Mouse (Mus musculus) ES-E14 (cell line): ENCODE data around the gene Hoxc12. TPM values are rescaled to one million over a fixed set of nuclear protein-coding genes. Genes with fewer than 3 reads are reported as not detected.
A peak's percentile ranks its signal among the peaks of the same experiment; 100 is the strongest.

Experiments
- DNase-seq: peaks from one replicate; pipeline ENCODE4 v3.0.0-alpha.2; 2013; ENCODE audit warnings: low read depth, low spot score
- H3K27ac ChIP-seq: 2 replicates; pipeline ENCODE4 v1.5.1; 2012; ENCODE audit warnings: low read depth, mild to moderate bottlenecking, low read length, moderate library complexity, mixed read lengths; ENCODE audit not compliant: poor library complexity, insufficient read depth, severe bottlenecking
- H3K36me3 ChIP-seq: 2 replicates; pipeline ENCODE4 v1.6.1; 2012; ENCODE audit warnings: mild to moderate bottlenecking, low read length, moderate library complexity, mixed read lengths; ENCODE audit not compliant: control insufficient read depth, poor library complexity, insufficient read depth, severe bottlenecking
- H3K4me1 ChIP-seq, 2 experiments: fragments of 150-350 bp in 1 of 2; sonication (generic) in 1 of 2; 2 replicates each; pipeline ENCODE4 v1.6.1; 2012; ENCODE audit warnings: low read length in 2 of 2, mild to moderate bottlenecking in 1 of 2, mixed read lengths in 1 of 2; ENCODE audit not compliant: control insufficient read depth in 2 of 2, insufficient read depth in 2 of 2, poor library complexity in 1 of 2
- H3K4me3 ChIP-seq, 2 experiments: fragments of 150-350 bp in 1 of 2; sonication (generic) in 1 of 2; 2 replicates each; pipeline ENCODE4 v1.5.1; 2012; ENCODE audit warnings: low read length in 2 of 2, low read depth in 1 of 2, mild to moderate bottlenecking in 1 of 2, mixed read lengths in 1 of 2; ENCODE audit not compliant: insufficient read depth in 1 of 2, poor library complexity in 1 of 2, severe bottlenecking in 1 of 2
- H3K9ac ChIP-seq: 2 replicates; pipeline ENCODE4 v1.6.1; 2012; ENCODE audit warnings: low read depth, mild to moderate bottlenecking, low read length, mixed read lengths; ENCODE audit not compliant: poor library complexity, insufficient read depth, severe bottlenecking
- H3K9me3 ChIP-seq: fragments of 150-350 bp; sonication (generic); 2 replicates; pipeline ENCODE4 v1.6.1; 2012; ENCODE audit warnings: low read depth, mild to moderate bottlenecking, low read length; ENCODE audit not compliant: control insufficient read depth, insufficient read depth
- CHD2 ChIP-seq: IDR thresholded peaks from 2 replicates; pipeline ENCODE4 v1.6.1; 2014; ENCODE audit warnings: mild to moderate bottlenecking, low read depth, low read length, inconsistent platforms
- HCFC1 ChIP-seq: IDR thresholded peaks from 2 replicates; pipeline ENCODE4 v1.6.1; 2012; ENCODE audit warnings: low read length, inconsistent platforms, borderline replicate concordance; ENCODE audit not compliant: insufficient read depth
- MAFK ChIP-seq: IDR thresholded peaks from 2 replicates; pipeline ENCODE4 v1.6.1; 2014; ENCODE audit warnings: mild to moderate bottlenecking, low read depth, low read length, inconsistent platforms; ENCODE audit not compliant: insufficient read depth
- ZC3H11A ChIP-seq: IDR thresholded peaks from 2 replicates; pipeline ENCODE4 v1.6.1; 2012; ENCODE audit warnings: low read depth, mild to moderate bottlenecking, inconsistent platforms, low read length, borderline replicate concordance
- ZNF384 ChIP-seq: IDR thresholded peaks from 2 replicates; pipeline ENCODE4 v1.6.1; 2012; ENCODE audit warnings: low read depth, low read length, inconsistent platforms
- in situ Hi-C, 2 experiments: fragments of 600-800 bp; cut with MboI; formaldehyde crosslinking; loops; one replicate each; pipeline ENCODE4 v1.15.1; 2025; ENCODE audit warnings: low sequenced_read_pairs in 2 of 2, inconsistent platforms in 1 of 2; ENCODE audit not compliant: unreplicated experiment in 2 of 2
- total RNA-seq: library from RNA; depleted of rRNA; stranded (reverse); fragments of 300-350 nt; gene quantifications from 2 replicates; pipeline ENCODE4 v1.2.3, GENCODE M21; 2012

Gene Hoxc12
- total RNA-seq, 1 experiment, result 1.9 TPM

DNA sequence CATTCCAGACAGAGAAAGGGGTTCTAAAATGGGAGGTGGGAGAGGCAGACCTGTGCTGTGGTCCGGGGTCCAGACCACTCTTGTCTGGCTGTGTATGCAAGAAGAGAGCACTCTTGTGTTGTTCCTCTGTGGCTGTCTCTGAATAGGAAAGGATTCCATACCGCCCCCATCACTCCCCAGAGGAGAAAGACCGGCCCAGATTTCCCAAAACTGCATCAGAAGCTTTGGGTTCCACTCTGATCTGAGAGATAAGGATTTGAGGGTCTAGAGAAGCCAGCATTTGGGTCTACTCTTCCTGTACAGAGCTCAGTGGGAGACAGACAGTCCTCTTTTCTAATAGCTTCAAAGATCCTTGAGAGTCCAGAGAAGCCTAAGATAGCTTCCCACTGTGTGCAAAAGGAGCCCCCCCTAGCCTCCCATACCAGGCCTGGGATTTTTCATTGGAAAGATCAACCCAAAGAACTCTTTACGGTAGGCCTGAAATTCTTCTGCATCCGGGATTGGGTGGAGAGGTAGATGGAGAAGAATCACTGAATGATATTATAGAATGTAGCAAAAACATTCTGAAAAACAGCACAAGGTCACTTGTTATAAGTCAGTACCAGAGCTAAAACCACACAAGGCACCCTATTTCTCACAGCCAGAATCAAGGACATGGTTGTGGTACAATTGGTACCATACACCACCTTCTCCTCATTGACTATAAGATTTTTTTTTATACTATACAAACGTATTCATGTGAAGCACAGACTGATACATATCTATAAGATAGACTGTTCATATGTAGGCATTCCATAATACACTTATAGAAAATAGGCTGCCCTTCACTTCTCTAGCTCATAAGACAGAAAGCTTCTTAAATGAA is 13.7 kb upstream of the Hoxc12 start:
- in situ Hi-C loops, result loop anchor here in 1 of 2 experiments (10.0 kb wide), 1 partner anchor 62 kb away; no protein-coding TSS in a partner anchor
- no peak overlapping the region for H3K4me3 ChIP-seq
- H3K27ac ChIP-seq, result no peak overlapping the region
- H3K36me3 ChIP-seq, result no peaks in the 10 kb centered on the region
- no peaks in the 10 kb centered on the region for H3K9me3 ChIP-seq
- TF ChIP-seq HCFC1 (no peak), MAFK (no peak), CHD2 (no peak), ZNF384 (no peak), ZC3H11A (no peak)
- H3K9ac ChIP-seq, result no peak overlapping the region
- H3K4me1 ChIP-seq, result peaks cover 0 to 2% of the 10 kb centered on the region in 2 experiments; a peak in 1 of 4 replicates
- no peak for DNase-seq

DNA sequence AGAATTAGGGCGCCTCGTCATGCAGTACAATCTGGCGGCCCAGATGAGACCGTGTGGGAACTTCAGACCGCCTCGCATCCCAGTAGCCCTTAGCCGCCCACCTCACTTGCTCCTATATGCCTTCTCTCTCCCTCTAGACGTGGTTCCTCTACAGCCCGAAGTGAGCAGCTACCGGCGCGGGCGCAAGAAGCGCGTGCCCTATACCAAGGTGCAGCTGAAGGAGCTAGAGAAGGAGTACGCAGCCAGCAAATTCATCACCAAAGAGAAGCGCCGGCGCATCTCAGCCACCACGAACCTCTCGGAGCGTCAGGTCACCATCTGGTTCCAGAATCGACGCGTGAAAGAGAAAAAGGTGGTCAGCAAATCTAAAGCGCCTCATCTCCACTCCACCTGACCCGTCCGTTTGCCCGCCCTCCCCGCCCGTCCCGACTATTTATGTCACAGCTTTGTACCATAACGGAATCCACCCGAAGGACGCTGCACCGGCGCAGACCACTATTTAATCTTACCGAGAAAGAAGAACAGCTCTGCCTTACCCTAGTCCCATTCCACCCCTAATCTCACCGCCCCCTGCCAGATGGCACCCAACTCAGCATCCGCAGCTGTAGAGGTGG is 9.4 kb upstream of the Hoxc12 start:
- DNase-seq, result no peak

DNA sequence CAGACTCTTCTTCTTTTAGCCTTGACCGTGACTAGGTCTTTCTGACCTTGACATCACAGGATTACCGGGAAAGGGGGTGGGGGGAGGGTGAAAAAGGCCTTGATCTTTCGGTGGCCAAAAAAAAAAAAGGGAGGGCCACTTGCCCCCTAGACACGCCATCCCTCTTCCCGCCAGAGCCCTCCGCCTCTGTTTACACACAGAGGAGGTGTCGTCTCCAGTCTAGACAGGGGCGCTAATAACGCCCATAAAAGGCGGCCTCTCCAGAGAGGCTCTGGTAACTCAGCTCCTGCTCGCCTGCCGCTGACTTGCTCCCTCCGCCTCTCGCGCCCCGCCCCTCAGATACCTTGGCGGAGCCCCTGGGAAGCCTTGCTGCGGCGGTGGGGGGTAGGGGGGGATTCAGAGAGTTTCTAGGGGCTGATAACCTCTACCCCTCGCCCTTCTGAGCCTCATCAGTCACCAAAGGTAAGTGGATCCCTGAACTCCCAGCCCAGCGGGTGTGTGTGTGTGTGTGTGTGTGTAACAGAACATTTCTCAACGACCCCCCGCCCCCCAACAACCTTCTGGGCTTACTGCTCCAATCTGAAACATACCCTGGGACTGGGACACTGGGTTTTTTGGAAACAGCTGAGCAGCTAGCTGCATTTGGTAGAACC is 4.7 kb upstream of the Hoxc12 start:
- DNase-seq, result peak; percentile 81
- H3K9me3 ChIP-seq, result no peaks in the 10 kb centered on the region
- H3K9ac ChIP-seq, result peak overlapping the region; percentile 26; the same call in 1 of the 2 replicates
- H3K36me3 ChIP-seq, result no peaks in the 10 kb centered on the region
- H3K4me1 ChIP-seq, result peaks cover 1 to 10% of the 10 kb centered on the region in 2 experiments; a peak in 1 of 4 replicates
- in situ Hi-C loops, result loop anchor here in 1 of 2 experiments (25.0 kb wide), 1 partner anchor 920 kb away; the partner anchor contains the start of gene Krt8
- no peak overlapping the region for H3K27ac ChIP-seq
- TF ChIP-seq ZC3H11A (no peak), ZNF384 (peak; percentile 92)
- peak overlapping the region; percentile 33 to 54 for H3K4me3 ChIP-seq

More for the DNA sequence above, 9.4 kb upstream of the Hoxc12 start:
- in situ Hi-C loops, result loop anchor here (10.0 to 25.0 kb wide), 2 partner anchors 58 to 915 kb away; partner anchors contain the start of gene Krt8 (in 1 of the 2)
- Histone ChIP-seq H3K4me1 (peaks cover 0 to 5% of the 10 kb centered on the region in 2 experiments; a peak in 1 of 4 replicates), H3K4me3 (peak overlapping the region; percentile 19 to 20; a peak in 3 of 4 replicates), H3K9ac (no peak overlapping the region; the same call in 1 of the 2 replicates), H3K36me3 (no peaks in the 10 kb centered on the region), H3K9me3 (no peaks in the 10 kb centered on the region), H3K27ac (no peak overlapping the region)
- TF ChIP-seq ZC3H11A (no peak), ZNF384 (no peak), CHD2 (no peak)

DNA sequence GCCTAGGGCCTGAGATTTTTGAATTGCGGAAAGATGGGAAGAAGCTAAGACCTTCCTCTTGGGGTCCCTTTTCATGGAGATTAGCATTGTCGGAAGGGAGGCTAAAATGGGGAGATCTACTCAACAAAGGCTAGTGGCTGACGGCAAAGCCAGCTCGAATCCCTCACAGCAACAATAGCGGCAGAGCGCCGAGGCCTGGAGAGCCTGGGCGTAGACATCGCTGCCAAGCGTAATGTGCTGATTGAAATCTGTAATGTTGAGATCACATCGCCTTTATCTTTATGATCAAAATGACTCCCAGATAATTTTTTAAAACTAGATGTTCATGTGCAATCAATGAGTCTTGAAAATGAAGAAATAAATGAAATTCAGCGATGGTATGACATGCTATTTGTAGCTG is 2.1 kb upstream of the Hoxc12 start:
- no peak for TF ChIP-seq ZC3H11A
- no peak for TF ChIP-seq ZNF384
- no peak for TF ChIP-seq MAFK
- no peak for TF ChIP-seq CHD2
- no peak for TF ChIP-seq HCFC1
- Histone ChIP-seq H3K27ac (no peak overlapping the region), H3K4me3 (peak overlapping the region in 1 of 2 experiments; percentile 12; a peak in 1 of 4 replicates), H3K4me1 (peaks cover 1 to 8% of the 10 kb centered on the region in 2 experiments; a peak in 1 of 4 replicates), H3K9me3 (no peaks in the 10 kb centered on the region), H3K36me3 (no peaks in the 10 kb centered on the region), H3K9ac (no peak overlapping the region)
- in situ Hi-C loops, result loop anchor here in 1 of 2 experiments (25.0 kb wide), 1 partner anchor 922 kb away; the partner anchor contains the start of gene Krt8
- no peak for DNase-seq
